Mouse (Mus musculus) CH12.LX (cell line): ENCODE measurements at regions not wholly inside any gene's neighbourhood (a gene's known extent, or its start where the extent isn't known, plus 50 kb on each side); places are given as distances from the start of the nearest gene placed in this dataset.

ENCODE experiments used
- DNase-seq: peaks from one replicate; pipeline ENCODE4 v3.0.0-alpha.2; 2013; ENCODE audit errors: extremely low read depth
- H3K27ac ChIP-seq: 2 replicates; pipeline ENCODE4 v1.5.1; 2012; ENCODE audit warnings: low read depth, mild to moderate bottlenecking, control low read depth, moderate library complexity; ENCODE audit not compliant: insufficient read depth
- H3K27me3 ChIP-seq: replicated peaks from 2 replicates; pipeline ENCODE3; 2012; ENCODE audit warnings: inconsistent platforms
- H3K36me3 ChIP-seq, 2 experiments: replicated peaks in 1 of 2; 2 replicates each; pipeline versions ENCODE3 to v1.6.1; 2012; ENCODE audit warnings: inconsistent platforms in 1 of 2, low read length in 1 of 2, mild to moderate bottlenecking in 1 of 2, mixed read lengths in 1 of 2, moderate library complexity in 1 of 2; ENCODE audit not compliant: control insufficient read depth in 1 of 2, insufficient read depth in 1 of 2
- H3K4me1 ChIP-seq, 2 experiments: 2 replicates each; pipeline ENCODE4 v1.6.1; 2012; ENCODE audit warnings: inconsistent platforms in 1 of 2, moderate library complexity in 1 of 2; ENCODE audit not compliant: insufficient read depth in 2 of 2, control insufficient read depth in 1 of 2
- H3K4me2 ChIP-seq: 2 replicates; pipeline ENCODE4 v1.6.1; 2012; ENCODE audit warnings: low read depth, mild to moderate bottlenecking, control low read depth; ENCODE audit not compliant: poor library complexity, insufficient read depth, severe bottlenecking
- H3K4me3 ChIP-seq, 3 experiments: fragments of 150-350 bp in 1 of 3; sonication (generic) in 1 of 3; replicated peaks in 1 of 3; 2 replicates each; pipeline versions ENCODE3 to v1.5.1; 2011 to 2012; ENCODE audit warnings: low read depth in 2 of 3, low read length in 2 of 3, mild to moderate bottlenecking in 2 of 3, moderate library complexity in 2 of 3, control low read depth in 1 of 3, improper control_type of control experiment in 1 of 3, inconsistent platforms in 1 of 3, mixed read lengths in 1 of 3; ENCODE audit not compliant: poor library complexity in 1 of 3
- H3K79me2 ChIP-seq: replicated peaks from 2 replicates; pipeline ENCODE4 v1.6.1; 2012; ENCODE audit warnings: mild to moderate bottlenecking, moderate library complexity; ENCODE audit not compliant: control insufficient read depth, poor library complexity, insufficient read depth, severe bottlenecking; ENCODE audit errors: extremely low read depth
- H3K9ac ChIP-seq: 2 replicates; pipeline ENCODE4 v1.6.1; 2012; ENCODE audit warnings: low read depth, mild to moderate bottlenecking, control low read depth, moderate library complexity; ENCODE audit not compliant: insufficient read depth
- H3K9me3 ChIP-seq: replicated peaks from 2 replicates; pipeline ENCODE3; 2012; ENCODE audit warnings: low read length, inconsistent platforms, mixed read lengths
- CHD1 ChIP-seq: IDR thresholded peaks from 2 replicates; pipeline ENCODE4 v1.6.1; 2012; ENCODE audit warnings: low read depth, low read length, improper control_type of control experiment, inconsistent platforms
- CHD2 ChIP-seq: IDR thresholded peaks from 2 replicates; pipeline ENCODE4 v1.6.1; 2011; ENCODE audit warnings: low read length, improper control_type of control experiment
- E2F4 ChIP-seq: IDR thresholded peaks from 2 replicates; pipeline ENCODE4 v1.6.1; 2011; ENCODE audit warnings: low read depth, low read length, improper control_type of control experiment; ENCODE audit not compliant: insufficient replicate concordance
- EP300 ChIP-seq: IDR thresholded peaks from 2 replicates; pipeline ENCODE4 v1.6.1; 2011; ENCODE audit warnings: low read length, improper control_type of control experiment
- ETS1 ChIP-seq: conservative IDR thresholded peaks from 2 replicates; pipeline ENCODE4 v1.6.1; 2012; ENCODE audit warnings: low read depth, mild to moderate bottlenecking, inconsistent platforms, low read length, improper control_type of control experiment, moderate library complexity
- GABPA ChIP-seq: IDR thresholded peaks from 2 replicates; pipeline ENCODE4 v1.6.1; 2012; ENCODE audit warnings: low read depth, low read length, improper control_type of control experiment, inconsistent platforms; ENCODE audit not compliant: insufficient replicate concordance
- IRF4 ChIP-seq: IDR thresholded peaks from 2 replicates; pipeline ENCODE4 v1.6.1; 2014; ENCODE audit warnings: low read depth, mild to moderate bottlenecking, inconsistent platforms, low read length, improper control_type of control experiment
- JUN ChIP-seq: IDR thresholded peaks from 2 replicates; pipeline ENCODE4 v1.6.1; 2011; ENCODE audit warnings: low read depth, mild to moderate bottlenecking, low read length, improper control_type of control experiment, moderate library complexity; ENCODE audit not compliant: insufficient read depth
- JUND ChIP-seq: conservative IDR thresholded peaks from 2 replicates; pipeline ENCODE4 v1.6.1; 2011; ENCODE audit warnings: low read depth, low read length, improper control_type of control experiment
- KAT2A ChIP-seq: IDR thresholded peaks from 2 replicates; pipeline ENCODE4 v1.6.1; 2012; ENCODE audit warnings: low read length, improper control_type of control experiment, inconsistent platforms; ENCODE audit not compliant: insufficient replicate concordance
- MEF2A ChIP-seq: IDR thresholded peaks from 2 replicates; pipeline ENCODE4 v1.6.1; 2014; ENCODE audit warnings: low read depth, mild to moderate bottlenecking, inconsistent platforms, low read length, improper control_type of control experiment, borderline replicate concordance
- MYC ChIP-seq: IDR thresholded peaks from 2 replicates; pipeline ENCODE4 v1.6.1; 2011; ENCODE audit warnings: low read depth, mild to moderate bottlenecking, improper control_type of control experiment, low read length
- NELFE ChIP-seq: IDR thresholded peaks from 2 replicates; pipeline ENCODE4 v1.6.1; 2011; ENCODE audit warnings: low read depth, low read length, improper control_type of control experiment
- PAX5 ChIP-seq: IDR thresholded peaks from 2 replicates; pipeline ENCODE4 v1.6.1; 2012; ENCODE audit warnings: low read length, inconsistent platforms, mixed read lengths
- POLR2A ChIP-seq: IDR thresholded peaks from 2 replicates; pipeline ENCODE4 v1.6.1; 2011; ENCODE audit warnings: low read depth, mild to moderate bottlenecking, improper control_type of control experiment, low read length
- POLR2AphosphoS2 ChIP-seq: IDR thresholded peaks from 2 replicates; pipeline ENCODE4 v1.6.1; 2011; ENCODE audit warnings: low read depth, low read length, improper control_type of control experiment
- SIN3A ChIP-seq: IDR thresholded peaks from 2 replicates; pipeline ENCODE4 v1.6.1; 2012; ENCODE audit warnings: low read length, improper control_type of control experiment, inconsistent platforms
- SMC3 ChIP-seq: IDR thresholded peaks from 2 replicates; pipeline ENCODE4 v1.6.1; 2011; ENCODE audit warnings: low read depth, low read length, improper control_type of control experiment
- TBP ChIP-seq: conservative IDR thresholded peaks from 2 replicates; pipeline ENCODE4 v1.6.1; 2011; ENCODE audit warnings: low read depth, low read length, improper control_type of control experiment
- UBTF ChIP-seq: IDR thresholded peaks from 2 replicates; pipeline ENCODE4 v1.6.1; 2012; ENCODE audit warnings: low read depth, mild to moderate bottlenecking, inconsistent platforms, low read length, improper control_type of control experiment, moderate library complexity
- USF2 ChIP-seq: conservative IDR thresholded peaks from 2 replicates; pipeline ENCODE4 v1.6.1; 2011; ENCODE audit warnings: low read depth, low read length, improper control_type of control experiment
- ZKSCAN1 ChIP-seq: IDR thresholded peaks from 2 replicates; pipeline ENCODE4 v1.6.1; 2012; ENCODE audit warnings: low read depth, inconsistent platforms, low read length, improper control_type of control experiment, borderline replicate concordance
- ZNF384 ChIP-seq: IDR thresholded peaks from 2 replicates; pipeline ENCODE4 v1.6.1; 2012; ENCODE audit warnings: low read depth, low read length, improper control_type of control experiment, inconsistent platforms
- dilution Hi-C: fragments of 300-500 bp; cut with MboI; formaldehyde crosslinking; loops from 2 replicates; pipeline ENCODE4 v1.14.3; 2020; ENCODE audit warnings: low sequenced_read_pairs; ENCODE audit not compliant: extremely low pct_unique_long_range_greater_than_20kb, extremely low pct_ligation_motif_present
- in situ Hi-C: fragments of 300-500 bp; cut with MboI; formaldehyde crosslinking; loops from 3 replicates; pipeline ENCODE4 v1.14.3; 2019; ENCODE audit warnings: low sequenced_read_pairs, low pct_ligation_motif_present, low pct_unique_long_range_greater_than_20kb, mixed read lengths

DNA sequence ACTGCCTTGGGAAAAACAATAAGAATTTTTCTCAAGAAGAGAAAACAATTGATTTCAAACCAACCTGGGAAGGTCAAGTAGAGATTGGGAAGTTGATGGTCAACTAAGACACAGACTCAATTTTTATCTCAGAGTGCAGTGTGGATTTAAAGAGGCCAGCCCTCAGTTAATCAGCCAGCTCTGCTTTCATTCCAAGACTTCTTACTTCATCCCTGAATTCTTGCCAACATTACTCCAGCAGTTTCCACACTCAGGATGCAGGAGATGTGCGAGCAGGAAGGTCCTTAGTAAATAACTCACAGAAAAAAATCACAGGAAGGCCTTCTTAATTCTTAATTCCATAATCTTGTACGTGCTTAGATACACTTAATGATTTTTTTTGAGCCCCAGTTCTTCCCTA is 144.1 kb upstream of the Nrp1 start:
- no peaks in the 10 kb centered on the region for H3K36me3 ChIP-seq
- no peak for TF ChIP-seq CHD2
- no peak for TF ChIP-seq USF2
- no peak for TF ChIP-seq SIN3A
- no peak for TF ChIP-seq GABPA
- TF ChIP-seq IRF4, result no peak
- TF ChIP-seq MEF2A, result no peak
- no peak for TF ChIP-seq NELFE
- TF ChIP-seq KAT2A, result no peak
- no peak for TF ChIP-seq JUND
- no peak for TF ChIP-seq EP300
- no peak for TF ChIP-seq UBTF
- no peak for TF ChIP-seq TBP
- TF ChIP-seq, all 38 proteins: peak for 0
- Histone ChIP-seq H3K4me3 (no peak overlapping the region), H3K9me3 (no peaks in the 10 kb centered on the region), H3K27me3 (no peaks in the 10 kb centered on the region), H3K9ac (no peak overlapping the region), H3K4me2 (no peak overlapping the region), H3K79me2 (no peaks in the 10 kb centered on the region), H3K4me1 (peaks cover 10 to 21% of the 10 kb centered on the region in 2 experiments), H3K27ac (no peak overlapping the region)
- dilution Hi-C loops (no loop called here), in situ Hi-C loops (no loop called here)
- DNase-seq, result no peak

DNA sequence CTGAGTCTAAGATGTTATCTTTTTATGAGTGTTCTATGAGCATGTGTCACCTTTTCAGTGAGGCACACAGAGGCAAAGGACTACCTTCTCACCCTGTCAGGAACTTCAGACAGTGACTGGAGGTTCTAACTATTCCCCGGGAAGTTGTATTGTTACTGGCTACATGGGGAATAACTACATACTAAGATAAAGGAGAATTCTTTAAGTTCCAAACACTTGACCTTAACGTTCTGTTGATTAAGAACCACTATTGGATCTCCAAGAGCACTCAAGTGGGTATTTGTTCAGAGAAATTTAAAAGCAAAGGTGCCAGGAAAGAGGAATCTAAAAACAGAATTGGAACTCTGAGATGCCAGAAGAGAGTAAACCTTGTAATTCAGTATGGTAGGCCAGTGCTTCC is 139.5 kb upstream of the Nrp1 start:
- Histone ChIP-seq H3K9ac (no peak overlapping the region), H3K4me2 (no peak overlapping the region)
- dilution Hi-C loops, result no loop called here

More for the DNA sequence above, 139.5 kb upstream of the Nrp1 start:
- no peak for DNase-seq
- Histone ChIP-seq H3K9me3 (no peaks in the 10 kb centered on the region), H3K36me3 (no peaks in the 10 kb centered on the region), H3K79me2 (no peaks in the 10 kb centered on the region), H3K4me3 (no peak overlapping the region), H3K27ac (no peak overlapping the region), H3K27me3 (no peaks in the 10 kb centered on the region), H3K4me1 (peaks cover 0 to 3% of the 10 kb centered on the region in 2 experiments; a peak in 1 of 4 replicates)
- TF ChIP-seq ETS1 (no peak), TBP (no peak), ZNF384 (no peak), CHD1 (no peak), EP300 (no peak), GABPA (no peak), ZKSCAN1 (no peak), SMC3 (no peak), NELFE (no peak), E2F4 (no peak), POLR2A (no peak), IRF4 (no peak), JUND (no peak), POLR2AphosphoS2 (no peak), MYC (no peak), PAX5 (no peak), JUN (no peak)
- in situ Hi-C loops, result no loop called here
